Mouse (Mus musculus) lung, embryonic 14.5 days (tissue): ENCODE measurements around the gene Slc22a3. TPM values are rescaled to one million over a fixed set of nuclear protein-coding genes. Genes with fewer than 3 reads are reported as not detected.

Source experiments
- ATAC-seq: fragments of 200-750 bp; cut with Nextera tagmentation; 2 replicates; pipeline ENCODE4 v1.8.0; 2017; ENCODE audit warnings: mild to moderate bottlenecking, moderate TSS enrichment, moderate library complexity; ENCODE audit not compliant: insufficient read depth
- DNase-seq: peaks from one replicate; pipeline ENCODE4 v3.0.0-alpha.2; 2015
- H3K27ac ChIP-seq: fragments of 300-500 bp; sonication (generic); 2 replicates; pipeline ENCODE4 v1.5.1; 2014; ENCODE audit warnings: low read depth, mild to moderate bottlenecking, moderate library complexity
- H3K27me3 ChIP-seq: fragments of 300-500 bp; sonication (generic); 2 replicates; pipeline ENCODE4 v1.6.1; 2014; ENCODE audit warnings: low read length, control low read depth; ENCODE audit not compliant: insufficient read depth
- H3K36me3 ChIP-seq: fragments of 300-500 bp; sonication (generic); 2 replicates; pipeline ENCODE4 v1.6.1; 2014; ENCODE audit warnings: control low read depth; ENCODE audit not compliant: insufficient read depth
- H3K4me1 ChIP-seq: fragments of 300-500 bp; sonication (generic); 2 replicates; pipeline ENCODE4 v1.6.1; 2014; ENCODE audit warnings: antibody characterized with exemption, control low read depth; ENCODE audit not compliant: insufficient read depth
- H3K4me2 ChIP-seq: fragments of 300-500 bp; sonication (generic); 2 replicates; pipeline ENCODE4 v1.6.1; 2014; ENCODE audit warnings: mild to moderate bottlenecking
- H3K4me3 ChIP-seq: fragments of 300-500 bp; sonication (generic); 2 replicates; pipeline ENCODE4 v1.5.1; 2014; ENCODE audit warnings: low read depth, low read length
- H3K9ac ChIP-seq: fragments of 300-500 bp; sonication (generic); 2 replicates; pipeline ENCODE4 v1.6.1; 2014
- H3K9me3 ChIP-seq: fragments of 300-500 bp; sonication (generic); 2 replicates; pipeline ENCODE4 v1.6.1; 2016; ENCODE audit warnings: low read depth, low read length, control low read depth
- CTCF ChIP-seq: IDR thresholded peaks from 2 replicates; pipeline ENCODE4 v1.5.1; 2016; ENCODE audit warnings: antibody characterized with exemption, low read depth
- whole genome bisulfite sequencing: fragments of 180-500 bp; shearing (Covaris S2); extraction: QIAGEN DNeasy Blood & Tissue Kit; methylation state at CpG from one replicate; pipeline ENCODE4 v1.1.7; 2014; 5-methylcytosine and 5-hydroxymethylcytosine counted together
- polyA plus RNA-seq: library from polyadenylated mRNA; unstranded; fragments of >200 nt; fragmentation: Nextera tagmentation; extraction: Ambion mirVana; gene quantifications from 2 replicates; pipeline ENCODE4 v1.2.1, GENCODE M21; 2014

Gene Slc22a3
- polyA plus RNA-seq, 1 experiment from 2014 or later = 0.26 TPM

DNA sequence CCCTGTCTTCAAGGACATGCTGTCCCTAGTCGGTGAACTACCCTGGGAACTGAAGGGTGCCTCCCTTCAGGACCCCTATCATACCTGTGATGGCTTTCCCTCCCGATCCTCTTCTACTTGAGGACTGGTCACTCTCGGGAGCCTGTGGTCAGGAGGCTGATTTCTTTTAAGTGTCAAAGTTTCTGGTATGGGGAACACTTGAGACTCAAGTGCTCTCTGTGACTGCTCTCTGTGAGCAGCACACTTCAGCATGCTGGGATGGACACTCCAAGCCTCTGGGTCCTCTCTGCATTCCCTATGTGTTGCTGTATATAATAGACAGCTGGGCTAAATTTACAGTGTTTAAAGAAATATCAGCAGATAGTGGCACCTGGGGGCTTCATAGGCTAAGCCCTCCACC is 39.9 kb downstream of the Slc22a3 start:
- Histone ChIP-seq H3K36me3 (no peaks in the 10 kb centered on the region), H3K27ac (no peak overlapping the region), H3K4me3 (no peak overlapping the region), H3K9ac (no peak overlapping the region), H3K27me3 (no peaks in the 10 kb centered on the region), H3K4me1 (no peaks in the 10 kb centered on the region), H3K4me2 (no peak overlapping the region), H3K9me3 (no peaks in the 10 kb centered on the region)
- no peak for TF ChIP-seq CTCF
- 65% methylated on average over 3 of the region's 3 CpGs for WGBS
- no peak for ATAC-seq
- no peak for DNase-seq

DNA sequence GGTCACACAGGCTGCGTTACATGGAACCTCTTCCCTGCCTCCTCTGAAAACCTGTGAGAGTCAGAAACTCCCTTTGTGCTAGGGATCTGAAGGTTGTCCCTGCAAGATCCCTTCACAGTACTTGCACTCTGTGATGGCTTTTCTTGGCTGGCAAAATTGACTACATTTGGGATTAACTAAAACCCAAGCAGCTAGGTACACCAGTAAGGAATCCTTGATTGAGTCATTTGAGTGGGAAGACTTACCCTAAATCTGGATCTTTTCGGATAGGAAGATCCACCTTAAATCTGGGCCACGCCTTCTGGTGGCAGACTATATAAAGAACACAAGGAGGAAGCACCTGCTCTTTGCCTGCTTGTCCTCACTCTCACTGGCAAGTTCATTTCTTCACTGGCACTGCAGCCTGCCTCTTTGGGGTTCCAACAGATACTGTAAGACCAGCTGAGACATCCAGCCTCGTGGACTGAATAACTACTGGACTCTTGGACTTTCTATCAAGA is 41.0 kb downstream of the Slc22a3 start:
- no peak overlapping the region for H3K27ac ChIP-seq
- H3K36me3 ChIP-seq = no peaks in the 10 kb centered on the region
- no peaks in the 10 kb centered on the region for H3K4me1 ChIP-seq
- ATAC-seq (no peak), DNase-seq (no peak)
- H3K9me3 ChIP-seq = no peaks in the 10 kb centered on the region
- H3K9ac ChIP-seq = no peak overlapping the region
- no peak for TF ChIP-seq CTCF
- H3K27me3 ChIP-seq = no peaks in the 10 kb centered on the region
- H3K4me2 ChIP-seq = no peak overlapping the region
- 66% methylated on average over 4 of the region's 4 CpGs for WGBS
- H3K4me3 ChIP-seq = no peak overlapping the region

DNA sequence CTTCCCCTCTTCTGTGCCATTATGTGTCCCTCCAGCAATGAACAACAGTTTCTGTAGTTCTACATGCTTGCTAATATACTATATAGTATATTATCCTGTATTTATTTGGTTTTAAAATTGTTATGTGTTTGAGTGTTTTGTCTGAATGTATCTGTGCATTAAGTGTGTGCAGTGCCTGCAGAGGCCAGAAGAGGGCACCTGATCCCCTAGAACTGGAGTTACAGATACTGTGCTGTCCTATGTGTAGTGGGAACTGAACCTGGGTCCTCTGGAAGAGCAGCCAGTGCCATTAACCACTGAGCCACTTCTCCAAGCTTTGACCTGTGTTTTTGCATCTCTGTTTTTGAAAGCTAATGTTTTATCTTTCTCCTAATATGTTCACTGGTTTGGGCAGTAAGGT is 46.3 kb downstream of the Slc22a3 start:
- Histone ChIP-seq H3K4me2 (no peak overlapping the region), H3K9me3 (0 out of 2 replicates have a peak, but pooled peaks cover 3% of the 10 kb centered on the region), H3K36me3 (no peaks in the 10 kb centered on the region), H3K4me3 (no peak overlapping the region), H3K27ac (no peak overlapping the region), H3K27me3 (no peaks in the 10 kb centered on the region), H3K9ac (no peak overlapping the region), H3K4me1 (no peaks in the 10 kb centered on the region)
- no peak for ATAC-seq
- peak; percentile 45 for TF ChIP-seq CTCF
- no peak for DNase-seq

DNA sequence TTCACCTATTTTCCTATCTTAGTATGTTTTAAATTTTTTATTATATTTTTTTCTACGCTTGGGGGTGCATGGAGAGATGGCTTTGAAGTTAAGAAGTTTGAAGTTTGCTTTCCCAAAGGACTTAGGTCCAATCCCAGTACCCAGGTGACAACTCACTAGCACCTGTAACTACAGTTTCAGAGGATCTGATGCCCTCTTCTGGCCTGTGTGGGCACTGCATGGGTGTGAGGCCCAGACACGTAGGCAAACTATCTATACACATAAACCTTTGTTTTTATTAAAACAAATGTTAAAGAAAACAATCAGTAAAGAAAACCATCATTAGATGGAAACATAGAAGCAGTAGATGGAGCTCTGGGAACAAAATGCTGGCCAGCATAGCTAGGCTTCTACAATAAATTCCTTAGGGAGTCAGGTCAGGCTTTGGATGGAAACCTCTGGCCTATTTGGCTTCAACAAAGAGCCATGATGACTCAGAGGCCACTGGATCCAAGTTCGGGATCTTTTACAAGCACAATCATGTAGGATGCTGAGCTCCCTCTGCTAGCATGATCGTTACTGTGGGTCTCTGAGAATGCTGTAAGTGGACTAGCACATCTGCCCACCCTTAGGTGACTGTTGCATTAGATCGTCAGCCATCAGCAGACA is 52.2 kb downstream of the Slc22a3 start:
- Histone ChIP-seq H3K27ac (no peak overlapping the region), H3K4me3 (no peak overlapping the region), H3K36me3 (no peaks in the 10 kb centered on the region), H3K4me1 (no peaks in the 10 kb centered on the region), H3K9ac (no peak overlapping the region), H3K4me2 (no peak overlapping the region), H3K9me3 (no peaks in the 10 kb centered on the region), H3K27me3 (no peaks in the 10 kb centered on the region)
- peak; percentile 60 for TF ChIP-seq CTCF
- DNase-seq (peak; percentile 46), ATAC-seq (no peak)
- WGBS = 79% methylated on average over 5 of the region's 5 CpGs

DNA sequence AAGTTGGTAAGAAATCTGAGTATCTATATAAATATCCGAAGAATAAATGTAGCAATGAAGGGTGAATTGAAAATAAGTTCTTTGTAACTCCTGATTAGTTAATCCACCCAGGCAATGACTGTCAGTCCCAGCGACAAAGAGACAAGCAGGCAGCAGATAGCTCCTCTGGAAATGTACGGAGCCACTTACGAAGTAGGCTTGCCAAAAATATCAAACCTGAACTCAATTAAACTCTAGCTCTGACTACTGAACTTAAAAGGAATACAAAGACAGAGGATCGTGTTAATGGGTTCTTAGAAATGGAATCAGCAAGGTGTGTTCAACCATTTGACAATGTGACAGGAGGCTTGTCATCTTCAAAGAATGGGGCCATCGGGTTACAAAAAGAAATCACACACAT is 53.8 kb downstream of the Slc22a3 start:
- ATAC-seq = no peak
- Histone ChIP-seq H3K27me3 (no peaks in the 10 kb centered on the region), H3K4me2 (no peak overlapping the region), H3K36me3 (no peaks in the 10 kb centered on the region), H3K9me3 (no peaks in the 10 kb centered on the region), H3K4me1 (no peaks in the 10 kb centered on the region), H3K4me3 (no peak overlapping the region), H3K9ac (no peak overlapping the region), H3K27ac (no peak overlapping the region)
- no peak for TF ChIP-seq CTCF
- no peak for DNase-seq
- 70% methylated on average over 6 of the region's 6 CpGs for WGBS

DNA sequence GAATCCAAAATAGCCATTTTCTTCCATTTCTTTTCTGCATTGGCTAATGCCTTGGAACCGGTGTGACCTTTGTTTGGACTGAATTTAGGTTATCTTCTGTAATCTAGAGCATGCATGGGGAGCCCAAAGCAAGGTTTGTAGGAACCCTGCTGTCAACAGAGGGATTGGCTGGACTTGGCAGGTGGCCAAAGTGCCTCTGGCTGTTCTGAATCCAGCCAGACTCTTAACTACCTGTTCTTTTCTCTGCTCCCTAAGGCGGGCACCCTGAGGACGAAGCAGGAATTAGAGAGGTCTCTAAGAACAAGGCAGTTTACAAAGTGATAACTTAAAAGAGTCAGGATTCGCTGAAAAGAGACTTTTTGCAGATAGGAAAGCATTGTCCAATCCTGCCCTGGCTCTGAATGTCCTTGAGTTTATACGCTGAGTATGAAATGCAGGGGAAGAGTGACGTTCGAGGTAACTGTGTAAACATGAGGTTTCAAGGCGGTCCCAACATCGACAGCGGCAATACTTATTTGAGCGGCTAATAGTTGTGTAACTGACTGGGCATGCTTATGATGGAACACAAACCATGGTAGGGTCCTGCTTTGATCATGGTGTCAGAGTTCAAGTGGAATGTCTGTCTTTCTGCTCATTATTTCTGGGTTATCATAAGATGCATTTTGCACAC is 54.5 kb downstream of the Slc22a3 start:
- Histone ChIP-seq H3K27me3 (no peaks in the 10 kb centered on the region), H3K9ac (no peak overlapping the region), H3K9me3 (no peaks in the 10 kb centered on the region), H3K4me1 (no peaks in the 10 kb centered on the region), H3K36me3 (no peaks in the 10 kb centered on the region), H3K4me3 (no peak overlapping the region), H3K4me2 (no peak overlapping the region), H3K27ac (no peak overlapping the region)
- 45% methylated on average over 11 of the region's 11 CpGs for WGBS
- DNase-seq (peak; percentile 49), ATAC-seq (peak; percentile 28; the same call in 1 of the 2 replicates)
- TF ChIP-seq CTCF = no peak

DNA sequence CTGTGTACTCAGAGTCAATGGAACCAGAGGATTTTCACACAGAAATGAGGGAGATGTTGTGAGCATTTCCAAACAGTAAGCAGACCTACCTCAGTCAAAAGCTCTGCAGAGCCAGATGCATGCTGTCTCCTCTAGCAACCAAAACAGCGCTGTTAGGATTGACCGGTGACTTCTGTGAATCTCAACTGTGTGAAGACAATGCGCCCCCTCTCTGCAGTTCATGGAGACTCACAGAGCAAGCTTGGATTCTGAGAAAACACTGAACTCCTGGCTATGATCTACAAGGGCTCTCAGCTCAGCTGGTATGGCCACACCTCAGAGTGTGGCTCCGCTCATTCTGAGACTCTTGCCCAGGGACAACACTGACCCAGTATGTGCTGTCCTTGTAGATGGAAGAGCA is 56.3 kb downstream of the Slc22a3 start:
- ATAC-seq (peak; percentile 21; the same call in 1 of the 2 replicates), DNase-seq (peak; percentile 71)
- H3K36me3 ChIP-seq = no peaks in the 10 kb centered on the region
- peak; percentile 65 for TF ChIP-seq CTCF
- WGBS = 43% methylated on average over 4 of the region's 4 CpGs
- no peak overlapping the region for H3K9ac ChIP-seq
- no peak overlapping the region for H3K4me3 ChIP-seq
- H3K9me3 ChIP-seq = no peaks in the 10 kb centered on the region
- H3K4me2 ChIP-seq = no peak overlapping the region
- no peaks in the 10 kb centered on the region for H3K27me3 ChIP-seq
- H3K27ac ChIP-seq = no peak overlapping the region
- H3K4me1 ChIP-seq = no peaks in the 10 kb centered on the region
